Mouse (Mus musculus): ENCODE measurements around the gene Cfap65.

- TF ChIP-seq CTCF (IDR thresholded peaks at IDR 0.05; ENCODE audit: insufficient read depth, low read length) (no peak), POLR2A (IDR thresholded peaks at IDR 0.05; ENCODE audit: borderline replicate concordance, extremely low read depth, low read depth, low read length) (no peak)
Observed at GRCm38 (mm10) chr1:74872218-74872617, 63.2 kb downstream of the Cfap65 start.

Data from lung, adult 2 months (tissue).